21 mouse cellular contexts compared by ENCODE assay signal in genomic region chr16:12892658-12893305, GRCm38 (mm10).
A peak's percentile ranks its signal among the peaks of the same experiment; 100 is the strongest.
DNase-seq lines count a peak whose midpoint lies in the region.
"Had no signal": no experiment of that assay in that cellular context is flagged by ENCODE, and none has a peak within 500 bp of the region (broad histone marks: within the 10 kb centered on the region; RNA-seq: fewer than 3 reads in every experiment).

No protein-coding gene starts in this region.

- H3K36me3 ChIP-seq in embryonic facial prominence, embryonic 10.5 days (replicated peaks) = no peaks in the 10 kb centered on the region
- H3K36me3 ChIP-seq: forebrain, embryonic 10.5 days; heart, embryonic 12.5 days; liver, embryonic 13.5 days had no signal

- WGBS in embryonic facial prominence, embryonic 10.5 days = 84% methylated on average over 7 of the region's 7 CpGs

- DNase-seq in kidney, postnatal 10 days = peak; percentile 11
- DNase-seq in kidney, adult 18-20 months = no peak
- DNase-seq in retina, postnatal 1 day = peak; percentile 10
- DNase-seq in retina, embryonic 14.5 days (ENCODE audit: low spot score) = no peak
- peak; percentile 15 for DNase-seq in layer of hippocampus, adult 9-10 months (ENCODE audit: low spot score)
- DNase-seq in embryonic facial prominence, embryonic 10.5 days (ENCODE audit: low spot score) = no peak
- DNase-seq in left cerebral cortex, adult 11 months (ENCODE audit: low spot score) = no peak
- DNase-seq: adrenal gland, postnatal 25 days; cerebellum, adult 11 months; cerebellum, adult 9-11 months; heart, postnatal 10 days; kidney, adult 9 months; kidney, postnatal 36 days; liver, embryonic 13.5 days; lung, adult 2 months; lung, postnatal 14 days; thymus, adult 18-20 months; thymus, postnatal 36 days had no signal

- no peaks in the 10 kb centered on the region for H3K4me1 ChIP-seq in embryonic facial prominence, embryonic 10.5 days
- H3K4me1 ChIP-seq: heart, embryonic 12.5 days; liver, embryonic 13.5 days; megakaryocyte, embryonic 14.5 days had no signal

- H3K9me3 ChIP-seq in embryonic facial prominence, embryonic 10.5 days = no peaks in the 10 kb centered on the region
- H3K9me3 ChIP-seq: forebrain, embryonic 10.5 days; heart, embryonic 12.5 days; liver, embryonic 13.5 days had no signal

- H3K27ac ChIP-seq in embryonic facial prominence, embryonic 10.5 days (replicated peaks) = no peak overlapping the region
- H3K27ac ChIP-seq: forebrain, embryonic 10.5 days; liver, embryonic 13.5 days had no signal

- no peak overlapping the region for H3K4me3 ChIP-seq in embryonic facial prominence, embryonic 10.5 days
- H3K4me3 ChIP-seq: forebrain, embryonic 10.5 days; heart, embryonic 12.5 days; liver, embryonic 13.5 days; megakaryocyte, embryonic 14.5 days had no signal

- no peaks in the 10 kb centered on the region for H3K27me3 ChIP-seq in embryonic facial prominence, embryonic 10.5 days (replicated peaks; ENCODE audit: low read depth, poor library complexity, severe bottlenecking)
- H3K27me3 ChIP-seq: heart, embryonic 12.5 days; liver, embryonic 13.5 days; megakaryocyte, embryonic 14.5 days had no signal

Comparison
In these comparisons a context has a peak if more than half of its experiments do, and no peak if none do; other contexts are left out.
1. DNase-seq: peak in kidney, postnatal 10 days (single experiment), retina, postnatal 1 day (single experiment) and layer of hippocampus, adult 9-10 months (single experiment); none in kidney, adult 18-20 months (single experiment), retina, embryonic 14.5 days (single experiment), embryonic facial prominence, embryonic 10.5 days (single experiment) and left cerebral cortex, adult 11 months (single experiment).